Mouse (Mus musculus) ES-E14 (cell line): ENCODE measurements around the gene Tacc2.

ENCODE experiments used
- CHD2 ChIP-seq: IDR thresholded peaks from 2 replicates; pipeline ENCODE4 v1.6.1; 2014; ENCODE audit warnings: mild to moderate bottlenecking, low read depth, low read length, inconsistent platforms
- HCFC1 ChIP-seq: IDR thresholded peaks from 2 replicates; pipeline ENCODE4 v1.6.1; 2012; ENCODE audit warnings: low read length, inconsistent platforms, borderline replicate concordance; ENCODE audit not compliant: insufficient read depth
- ZC3H11A ChIP-seq: IDR thresholded peaks from 2 replicates; pipeline ENCODE4 v1.6.1; 2012; ENCODE audit warnings: low read depth, mild to moderate bottlenecking, inconsistent platforms, low read length, borderline replicate concordance
- ZNF384 ChIP-seq: IDR thresholded peaks from 2 replicates; pipeline ENCODE4 v1.6.1; 2012; ENCODE audit warnings: low read depth, low read length, inconsistent platforms

- no peak for TF ChIP-seq ZC3H11A
- no peak for TF ChIP-seq ZNF384
- TF ChIP-seq CHD2: no peak
- no peak for TF ChIP-seq HCFC1
Observed at GRCm38 (mm10) chr7:130812407-130812806, 235.2 kb downstream of the Tacc2 start.
